Mouse (Mus musculus) kidney, embryonic 14.5 days (tissue): ENCODE data around the gene Fhad1. TPM values are rescaled to one million over a fixed set of nuclear protein-coding genes. Genes with fewer than 3 reads are reported as not detected.

Experiments used
- ATAC-seq: fragments of 200-750 bp; cut with Nextera tagmentation; 2 replicates; pipeline ENCODE4 v1.8.0; 2017; ENCODE audit warnings: moderate number of reproducible peaks, mild to moderate bottlenecking, moderate TSS enrichment, moderate library complexity; ENCODE audit not compliant: low FRiP score, low TSS enrichment
- H3K27ac ChIP-seq: fragments of 300-500 bp; sonication (generic); 2 replicates; pipeline ENCODE4 v1.5.1; 2014; ENCODE audit warnings: low read depth, mild to moderate bottlenecking, low read length, moderate library complexity, mixed read lengths
- H3K27me3 ChIP-seq: fragments of 300-500 bp; sonication (generic); 2 replicates; pipeline ENCODE4 v1.6.1; 2014; ENCODE audit warnings: mild to moderate bottlenecking, low read length; ENCODE audit not compliant: control insufficient read depth, insufficient read depth
- H3K36me3 ChIP-seq: fragments of 300-500 bp; sonication (generic); 2 replicates; pipeline ENCODE4 v1.6.1; 2014; ENCODE audit warnings: low read length, mixed read lengths; ENCODE audit not compliant: control insufficient read depth, insufficient read depth
- H3K4me1 ChIP-seq: fragments of 300-500 bp; sonication (generic); 2 replicates; pipeline ENCODE4 v1.6.1; 2014; ENCODE audit warnings: low read length, mixed read lengths; ENCODE audit not compliant: control insufficient read depth, insufficient read depth
- H3K4me2 ChIP-seq: fragments of 300-500 bp; sonication (generic); replicated peaks from 2 replicates; pipeline ENCODE4 v1.6.1; 2014; ENCODE audit warnings: low read depth, mild to moderate bottlenecking, low read length
- H3K4me3 ChIP-seq: fragments of 300-500 bp; sonication (generic); 2 replicates; pipeline ENCODE4 v1.5.1; 2014; ENCODE audit warnings: mild to moderate bottlenecking, low read length
- H3K9ac ChIP-seq: fragments of 300-500 bp; sonication (generic); 2 replicates; pipeline ENCODE4 v1.6.1; 2014; ENCODE audit warnings: low read depth, mild to moderate bottlenecking, low read length, moderate library complexity
- H3K9me3 ChIP-seq: fragments of 300-500 bp; sonication (generic); 2 replicates; pipeline ENCODE4 v1.6.1; 2016; ENCODE audit warnings: low read length; ENCODE audit not compliant: control insufficient read depth
- WGBS: fragments of 180-500 bp; shearing (Covaris S2); extraction: QIAGEN DNeasy Blood & Tissue Kit; methylation state at CpG from one replicate; pipeline ENCODE4 v1.1.7; 2014; 5-methylcytosine and 5-hydroxymethylcytosine counted together
- polyA plus RNA-seq: library from polyadenylated mRNA; unstranded; fragments of >200 nt; fragmentation: Nextera tagmentation; extraction: Ambion mirVana; gene quantifications from 2 replicates; pipeline ENCODE4 v1.2.1, GENCODE M21; 2014

The Fhad1 gene
- polyA plus RNA-seq, 1 experiment from 2014 or later = 0.15 TPM

DNA sequence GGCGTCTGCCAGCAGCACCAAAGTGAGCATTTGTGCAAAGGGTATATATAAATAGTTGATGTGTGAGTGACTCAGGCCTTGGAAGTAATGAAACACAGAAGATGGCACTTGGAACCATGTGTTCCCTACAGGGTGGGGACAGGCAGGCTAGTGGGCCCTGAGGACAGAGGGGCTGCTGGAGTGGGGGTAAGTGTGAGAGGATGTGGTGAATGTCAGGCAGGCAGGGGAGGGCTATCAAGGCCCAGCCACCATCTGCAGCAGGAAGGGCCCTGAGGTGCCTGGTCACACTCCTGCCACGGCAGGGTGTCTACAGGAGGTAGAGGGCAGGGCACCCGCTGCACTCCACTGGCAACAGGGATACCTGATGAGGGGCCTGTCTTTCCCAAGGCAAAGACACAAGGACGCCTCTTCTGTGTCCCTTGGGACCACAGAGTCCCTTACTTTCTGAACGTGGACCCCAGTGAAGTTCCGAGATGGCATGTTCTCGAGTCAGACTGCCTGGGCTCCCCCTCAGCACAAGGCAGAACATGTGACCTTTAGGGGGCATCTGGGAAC lies 151.1 kb downstream of the Fhad1 start:
- H3K4me1 ChIP-seq = peaks cover 10% of the 10 kb centered on the region
- H3K27me3 ChIP-seq = no peaks in the 10 kb centered on the region
- no peaks in the 10 kb centered on the region for H3K9me3 ChIP-seq
- no peak for ATAC-seq
- no peak overlapping the region for H3K9ac ChIP-seq
- H3K4me3 ChIP-seq = no peak overlapping the region
- no peak overlapping the region for H3K4me2 ChIP-seq
- peaks cover 9% of the 10 kb centered on the region; the same call in 1 of the 2 replicates for H3K36me3 ChIP-seq
- H3K27ac ChIP-seq = no peak overlapping the region
- 82% methylated on average over 7 of the region's 7 CpGs for WGBS

DNA sequence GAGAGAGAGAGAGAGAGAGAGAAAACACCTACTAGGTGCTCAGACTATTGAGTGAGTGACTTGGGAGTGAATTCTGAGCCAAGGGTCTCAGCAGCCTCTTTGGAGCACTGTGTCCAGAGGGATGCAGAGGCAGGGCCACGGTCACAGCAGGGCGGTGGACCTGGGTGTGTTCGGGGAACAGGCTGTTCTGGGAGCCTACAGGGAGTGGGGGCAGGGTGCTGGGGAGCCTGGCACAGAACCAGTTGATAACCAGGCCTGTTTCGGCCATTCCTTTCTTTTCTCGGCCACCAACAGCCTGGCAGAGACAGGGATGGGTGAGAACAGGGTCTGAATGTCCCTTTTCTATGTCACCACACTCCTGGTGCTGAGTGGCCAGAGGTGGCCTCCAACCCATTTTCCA lies 152.0 kb downstream of the Fhad1 start:
- no peak for ATAC-seq

DNA sequence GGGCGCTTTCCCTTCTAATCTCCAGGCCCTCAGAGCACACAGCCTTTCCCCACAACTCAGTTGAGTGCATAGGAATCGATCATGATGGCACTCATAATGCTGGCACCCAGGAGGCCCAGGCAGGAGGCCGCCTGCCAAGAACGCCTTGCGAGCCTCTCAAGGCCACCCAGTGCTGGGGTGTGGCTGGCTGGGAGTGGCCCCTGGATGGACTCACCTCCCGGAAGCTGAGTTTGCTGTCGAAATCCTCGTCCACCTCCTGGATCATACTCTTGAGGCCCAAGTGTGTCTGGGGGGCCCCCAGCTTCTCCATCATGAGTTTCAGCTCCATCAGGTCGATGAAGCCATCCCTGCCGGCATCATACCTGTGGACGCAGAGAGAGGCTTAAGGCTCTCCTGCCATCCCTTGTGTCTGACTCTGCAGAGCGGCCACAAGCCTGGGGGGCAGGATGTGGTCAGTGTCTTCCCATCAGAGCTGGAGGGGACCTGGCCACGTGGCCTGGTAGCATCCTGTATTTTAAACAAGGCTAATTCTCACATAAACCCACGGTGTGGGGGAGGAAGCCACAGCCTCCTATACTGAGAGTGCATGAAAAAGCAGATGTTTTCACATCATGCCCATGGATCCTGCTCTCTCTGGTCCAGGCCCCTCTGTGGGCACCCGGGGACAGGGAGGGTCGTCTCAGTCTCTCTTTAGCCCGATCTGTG lies 153.1 kb downstream of the Fhad1 start:
- no peak overlapping the region for H3K27ac ChIP-seq
- WGBS = 84% methylated on average over 17 of the region's 17 CpGs
- no peak overlapping the region for H3K4me2 ChIP-seq
- H3K27me3 ChIP-seq = no peaks in the 10 kb centered on the region
- ATAC-seq = no peak
- H3K9ac ChIP-seq = no peak overlapping the region
- H3K9me3 ChIP-seq = no peaks in the 10 kb centered on the region
- H3K4me3 ChIP-seq = no peak overlapping the region
- H3K4me1 ChIP-seq = no peaks in the 10 kb centered on the region
- H3K36me3 ChIP-seq = peaks cover 9% of the 10 kb centered on the region; the same call in 1 of the 2 replicates

More for the DNA sequence above, 152.0 kb downstream of the Fhad1 start:
- 81% methylated on average over 5 of the region's 5 CpGs for WGBS
- H3K27ac ChIP-seq = no peak overlapping the region
- H3K36me3 ChIP-seq = peaks cover 9% of the 10 kb centered on the region; the same call in 1 of the 2 replicates
- no peak overlapping the region for H3K9ac ChIP-seq
- no peaks in the 10 kb centered on the region for H3K27me3 ChIP-seq
- peaks cover 9% of the 10 kb centered on the region for H3K4me1 ChIP-seq
- H3K4me2 ChIP-seq = no peak overlapping the region
- H3K4me3 ChIP-seq = no peak overlapping the region
- no peaks in the 10 kb centered on the region for H3K9me3 ChIP-seq

DNA sequence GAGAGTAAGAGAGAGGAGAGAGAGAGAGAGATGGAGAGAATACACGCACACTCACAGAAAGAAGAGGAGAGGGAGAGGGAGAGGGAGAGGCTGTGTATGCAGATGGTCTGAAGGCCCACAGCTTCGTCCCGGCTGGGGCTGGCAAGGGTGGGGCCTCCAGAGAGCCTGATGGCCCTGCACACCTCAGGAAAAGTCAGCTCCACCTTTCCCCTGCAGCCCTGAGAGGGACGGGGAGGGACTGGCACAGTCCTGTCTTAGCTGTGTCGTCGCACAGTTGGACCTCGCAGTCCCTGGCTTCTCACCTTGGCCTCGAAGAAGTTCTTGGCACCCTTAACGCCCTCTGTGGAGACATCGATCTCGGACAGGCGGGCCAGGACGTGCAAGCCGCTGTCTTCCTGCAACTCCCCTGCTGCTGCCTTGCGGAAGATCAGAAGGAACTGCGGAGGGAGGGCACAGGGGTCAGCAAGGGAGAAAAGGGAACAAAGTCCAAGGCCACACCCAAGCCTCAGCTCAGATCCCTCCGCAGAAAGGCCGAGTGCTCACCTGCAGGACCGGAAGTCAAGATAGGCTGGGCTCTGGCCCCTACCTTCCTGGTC lies 154.5 kb downstream of the Fhad1 start:
- Histone ChIP-seq H3K27me3 (no peaks in the 10 kb centered on the region), H3K9me3 (no peaks in the 10 kb centered on the region), H3K9ac (no peak overlapping the region), H3K4me2 (no peak overlapping the region), H3K4me3 (no peak overlapping the region), H3K27ac (no peak overlapping the region), H3K36me3 (peaks cover 9% of the 10 kb centered on the region; the same call in 1 of the 2 replicates), H3K4me1 (no peaks in the 10 kb centered on the region)
- 68% methylated on average over 19 of the region's 19 CpGs for WGBS
- ATAC-seq = no peak

DNA sequence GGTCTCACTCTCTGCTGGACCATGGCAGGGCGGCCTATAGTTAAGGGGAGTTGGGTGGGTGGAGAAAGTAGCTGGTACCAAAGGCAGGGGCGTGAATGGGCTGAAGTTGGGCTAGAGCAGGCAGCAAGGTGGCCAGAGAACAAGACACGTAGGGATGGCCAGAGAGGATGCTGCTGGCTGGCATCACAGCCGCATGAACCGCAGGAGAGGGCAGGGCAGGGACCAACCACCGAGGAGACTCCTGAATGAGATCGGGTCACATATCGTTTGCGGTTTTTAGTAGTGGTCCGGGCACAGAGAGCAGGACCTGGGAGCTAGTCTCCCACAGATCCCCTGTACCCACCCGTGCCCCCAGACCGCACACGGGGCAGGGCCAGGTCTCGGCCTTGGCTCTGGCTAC lies 155.5 kb downstream of the Fhad1 start:
- Histone ChIP-seq H3K9me3 (no peaks in the 10 kb centered on the region), H3K4me3 (no peak overlapping the region), H3K4me2 (no peak overlapping the region), H3K36me3 (peaks cover 9% of the 10 kb centered on the region; the same call in 1 of the 2 replicates), H3K27me3 (no peaks in the 10 kb centered on the region), H3K4me1 (no peaks in the 10 kb centered on the region), H3K9ac (no peak overlapping the region), H3K27ac (no peak overlapping the region)
- 91% methylated on average over 14 of the region's 14 CpGs for WGBS
- ATAC-seq = no peak

DNA sequence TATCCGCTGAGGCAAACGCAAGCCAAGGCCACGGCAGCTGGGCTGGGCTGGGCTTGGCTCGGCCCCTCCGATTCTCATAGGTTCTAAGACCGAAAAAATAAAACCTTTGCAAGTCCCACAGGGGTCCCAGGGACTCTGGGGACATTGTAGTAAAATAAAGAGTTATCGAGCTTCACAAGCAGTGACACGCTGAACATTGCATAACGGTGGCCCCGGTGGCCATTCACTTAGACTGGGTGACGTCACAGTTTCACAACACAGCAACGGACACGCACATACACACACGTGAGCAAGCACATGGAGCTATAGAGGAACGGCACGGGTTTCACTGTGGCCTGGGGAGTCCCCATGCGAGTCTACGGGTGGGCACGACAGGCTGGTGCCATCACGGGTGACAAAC lies 156.4 kb downstream of the Fhad1 start:
- no peak overlapping the region for H3K9ac ChIP-seq
- H3K9me3 ChIP-seq = no peaks in the 10 kb centered on the region
- H3K4me3 ChIP-seq = no peak overlapping the region
- no peaks in the 10 kb centered on the region for H3K4me1 ChIP-seq
- H3K36me3 ChIP-seq = peaks cover 9% of the 10 kb centered on the region; the same call in 1 of the 2 replicates
- 95% methylated on average over 20 of the region's 20 CpGs for WGBS
- no peak overlapping the region for H3K4me2 ChIP-seq
- no peaks in the 10 kb centered on the region for H3K27me3 ChIP-seq
- no peak overlapping the region for H3K27ac ChIP-seq
- no peak for ATAC-seq

DNA sequence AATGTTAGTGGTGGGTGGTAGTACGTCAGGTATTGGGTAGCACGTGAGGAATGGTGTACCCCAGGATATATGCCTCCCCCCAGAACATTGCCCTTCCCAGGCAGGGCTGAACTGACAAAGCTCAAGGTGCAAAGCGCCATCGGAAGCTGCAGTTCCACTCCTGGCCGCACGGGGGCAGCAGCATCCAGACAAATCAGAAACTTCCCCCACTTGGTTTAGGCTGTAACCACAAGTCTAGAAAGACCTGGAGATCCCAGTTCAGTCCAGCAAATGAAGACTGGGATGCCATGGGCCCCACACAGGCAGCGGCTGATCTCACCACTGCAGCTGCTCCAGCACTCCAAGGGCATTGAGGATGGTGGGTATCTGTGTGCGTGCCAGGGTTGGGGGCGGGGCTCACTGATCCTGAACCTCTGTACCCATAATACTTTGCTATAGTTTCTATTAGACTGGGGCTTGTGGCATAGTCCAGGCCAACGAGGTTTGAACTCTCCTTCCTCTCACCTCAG lies 157.4 kb downstream of the Fhad1 start:
- H3K9ac ChIP-seq = no peak overlapping the region
- H3K9me3 ChIP-seq = no peaks in the 10 kb centered on the region
- H3K4me3 ChIP-seq = no peak overlapping the region
- peak; percentile 53; the same call in 1 of the 2 replicates for ATAC-seq
- H3K36me3 ChIP-seq = peaks cover 9% of the 10 kb centered on the region; the same call in 1 of the 2 replicates
- 26% methylated on average over 10 of the region's 10 CpGs for WGBS
- no peak overlapping the region for H3K27ac ChIP-seq
- H3K4me2 ChIP-seq = no peak overlapping the region
- H3K27me3 ChIP-seq = no peaks in the 10 kb centered on the region
- no peaks in the 10 kb centered on the region for H3K4me1 ChIP-seq

DNA sequence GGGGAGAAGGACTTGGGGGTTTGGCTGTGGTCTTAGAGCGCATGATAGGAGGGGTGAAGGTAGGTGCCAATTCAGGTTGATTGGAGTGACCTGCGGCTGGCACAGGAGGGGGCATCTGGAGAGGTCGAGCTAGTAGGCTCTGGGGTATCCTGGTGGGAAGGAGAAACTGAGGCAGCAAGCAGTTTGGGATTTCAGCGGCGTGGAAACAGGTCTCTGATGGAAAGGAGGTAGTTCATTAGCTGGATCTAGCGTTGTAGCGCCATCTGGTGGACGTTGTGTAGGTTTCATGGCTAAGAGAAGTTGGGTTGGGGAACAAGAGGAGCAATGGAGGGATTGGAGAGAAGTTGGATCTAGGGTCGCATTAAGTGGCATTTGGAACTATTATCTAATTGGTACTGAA lies 161.4 kb downstream of the Fhad1 start:
- ATAC-seq = no peak
- Histone ChIP-seq H3K9me3 (no peaks in the 10 kb centered on the region), H3K4me1 (no peaks in the 10 kb centered on the region), H3K9ac (no peak overlapping the region), H3K36me3 (no peaks in the 10 kb centered on the region; the same call in 1 of the 2 replicates), H3K27ac (no peak overlapping the region), H3K27me3 (no peaks in the 10 kb centered on the region), H3K4me2 (no peak overlapping the region), H3K4me3 (no peak overlapping the region)
- WGBS = 76% methylated on average over 9 of the region's 9 CpGs

DNA sequence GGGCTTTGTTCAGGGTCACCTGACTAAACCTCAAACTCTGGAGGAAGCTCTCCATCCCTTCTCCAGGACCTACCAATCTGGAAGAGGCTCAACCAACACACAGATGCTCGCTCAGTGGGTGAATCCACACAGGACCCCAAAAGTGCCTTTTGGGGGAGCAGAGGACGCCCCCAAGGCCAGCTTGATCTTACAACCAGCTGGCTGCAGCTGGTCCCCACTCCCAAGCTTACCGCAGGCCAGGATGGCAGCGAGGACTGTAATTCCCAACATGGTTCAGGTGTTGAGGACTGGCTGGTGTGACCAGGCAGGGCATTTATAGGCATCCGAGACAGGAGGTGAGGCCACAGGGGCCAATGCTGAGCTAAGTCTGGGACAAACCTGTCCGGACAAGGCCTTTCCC lies 168.9 kb downstream of the Fhad1 start, which contains the start of gene Ctrc:
Gene Ctrc, minus strand, starts transcription at position 361 of the 400 bp plus-strand sequence.
- no peaks in the 10 kb centered on the region for H3K9me3 ChIP-seq
- H3K4me2 ChIP-seq = no peak within 1 kb of the TSS
- no peak within 1 kb of the TSS for H3K9ac ChIP-seq
- H3K27me3 ChIP-seq = no peaks in the 10 kb centered on the region
- no peak within 1 kb of the TSS for H3K27ac ChIP-seq
- no peaks in the 10 kb centered on the region for H3K36me3 ChIP-seq
- H3K4me1 ChIP-seq = no peaks in the 10 kb centered on the region
- ATAC-seq = no peak
- H3K4me3 ChIP-seq = no peak within 1 kb of the TSS
- 75% methylated on average over 6 of the region's 6 CpGs for WGBS
